Mouse (Mus musculus): Measurements from ENCODE around the gene Olfr1299.

The Olfr1299 gene

DNA sequence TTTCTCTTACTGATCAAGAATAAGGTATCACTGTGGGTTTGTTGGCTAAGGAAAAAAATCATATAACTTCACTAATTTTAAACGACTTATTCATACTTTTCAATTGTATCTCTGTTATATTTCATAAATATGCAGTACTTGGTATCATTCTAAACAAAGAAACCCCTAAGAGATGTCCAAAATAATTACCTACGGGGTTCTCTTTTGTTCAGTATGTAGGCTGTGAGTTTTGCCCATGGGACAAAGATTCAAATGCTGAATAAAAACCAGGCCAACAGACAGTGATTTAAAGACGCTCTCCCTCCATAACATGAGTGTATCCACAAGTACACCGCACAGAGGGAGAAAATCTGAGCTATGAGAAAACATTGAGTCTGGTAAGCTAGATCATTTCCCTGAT lies at the start of gene Olfr1299:
Gene Olfr1299, plus strand, starts transcription at position 301 of the 400 bp plus-strand sequence.
- DNase-seq (ENCODE audit: low spot score), result no peak

DNA sequence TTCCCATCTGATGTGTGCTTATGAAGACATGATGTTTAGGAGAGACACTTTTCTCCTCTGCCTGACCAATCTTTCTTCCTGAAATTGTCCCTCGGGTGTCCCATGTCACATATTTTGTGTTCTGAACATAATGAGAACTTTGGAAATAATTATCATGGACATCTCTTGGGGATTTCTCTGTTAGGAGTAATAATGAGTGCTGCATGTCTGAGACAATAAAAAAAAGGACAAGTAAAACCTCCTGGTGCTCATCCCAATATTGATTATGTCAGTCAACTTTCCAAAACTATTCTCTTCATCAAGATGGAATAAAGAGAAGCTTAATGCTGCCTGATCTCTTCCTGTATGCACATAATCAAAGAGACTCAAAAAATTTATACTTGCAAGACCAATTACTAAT lies 34.8 kb upstream of the Olfr1299 start, which contains the start of gene Olfr1297:
Gene Olfr1297, minus strand, starts transcription at position 101 of the 400 bp plus-strand sequence.
- no peak for DNase-seq (ENCODE audit: low spot score)

DNA sequence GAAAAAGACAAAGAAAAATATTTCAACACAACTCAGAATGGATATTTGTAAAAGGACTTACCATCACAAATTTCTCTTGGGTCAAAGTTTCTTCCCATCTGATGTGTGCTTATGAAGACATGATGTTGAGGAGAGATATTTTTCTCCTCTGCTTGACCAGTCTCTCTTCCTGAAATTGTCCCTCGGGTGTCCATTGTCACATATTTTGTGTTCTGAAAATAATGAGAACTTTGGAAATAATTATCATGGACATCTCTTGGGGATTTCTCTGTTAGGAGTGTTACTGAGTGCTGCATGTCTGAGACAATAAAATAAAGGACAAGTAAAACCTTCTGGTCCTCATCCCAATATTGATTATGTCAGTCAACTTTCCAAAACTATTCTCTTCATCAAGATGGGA lies 12.1 kb upstream of the Olfr1299 start, which contains the start of gene Olfr1298:
Gene Olfr1298, minus strand, starts transcription at position 101 of the 400 bp plus-strand sequence.
- DNase-seq (ENCODE audit: low spot score), result no peak

All from embryo, embryonic 10.5 days (tissue).